Mouse (Mus musculus) cerebellum, postnatal 14 days (tissue): ENCODE measurements at regions not wholly inside any gene's neighbourhood (a gene's known extent, or its start where the extent isn't known, plus 50 kb on each side); places are given as distances from the start of the nearest gene placed in this dataset.

Experiments
- DNase-seq, 2 experiments: peaks; one replicate each; pipeline ENCODE4 v3.0.0; 2021; ENCODE audit warnings: mixed read lengths in 2 of 2

DNA sequence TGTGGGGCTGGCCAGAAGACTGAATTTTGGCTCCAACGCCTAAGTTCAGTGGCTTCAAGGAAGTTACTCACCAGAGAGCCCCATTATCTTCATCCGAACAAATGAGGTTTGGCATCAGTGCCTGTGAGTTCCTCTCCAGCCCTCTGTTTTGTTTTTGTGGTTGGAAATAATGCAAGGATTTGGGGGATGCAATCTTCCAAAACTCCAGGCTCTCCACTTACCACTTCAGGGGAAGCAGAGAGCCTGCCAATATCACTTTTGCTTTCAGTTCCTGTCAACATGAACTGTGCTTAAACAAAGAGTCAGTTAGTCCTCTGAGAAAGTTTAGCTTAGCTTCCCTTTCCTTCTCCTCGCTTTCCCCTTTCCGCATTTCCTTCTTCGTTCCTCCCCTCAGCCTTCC, 189.4 kb upstream of the Hmga2 start:
- DNase-seq = no peak

DNA sequence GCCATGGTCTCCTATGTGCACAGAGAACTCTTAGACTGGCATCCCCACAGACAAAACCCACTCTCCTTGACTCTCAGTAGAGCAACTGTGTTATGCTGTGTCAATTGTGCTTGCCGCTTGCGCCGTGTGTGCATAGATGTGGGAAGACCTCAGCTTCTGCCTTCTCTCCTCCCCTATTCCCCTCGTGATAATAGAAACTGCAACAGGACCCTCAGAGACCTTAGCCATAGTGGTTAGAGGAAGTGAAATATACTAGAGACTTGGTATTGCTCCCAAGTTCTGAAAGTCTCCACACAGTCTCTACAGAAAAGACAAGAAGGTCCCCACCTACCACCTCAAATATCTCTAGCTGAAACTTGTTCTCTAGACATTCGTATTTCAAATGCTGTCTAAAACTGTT, 188.2 kb upstream of the Hmga2 start:
- no peak for DNase-seq

DNA sequence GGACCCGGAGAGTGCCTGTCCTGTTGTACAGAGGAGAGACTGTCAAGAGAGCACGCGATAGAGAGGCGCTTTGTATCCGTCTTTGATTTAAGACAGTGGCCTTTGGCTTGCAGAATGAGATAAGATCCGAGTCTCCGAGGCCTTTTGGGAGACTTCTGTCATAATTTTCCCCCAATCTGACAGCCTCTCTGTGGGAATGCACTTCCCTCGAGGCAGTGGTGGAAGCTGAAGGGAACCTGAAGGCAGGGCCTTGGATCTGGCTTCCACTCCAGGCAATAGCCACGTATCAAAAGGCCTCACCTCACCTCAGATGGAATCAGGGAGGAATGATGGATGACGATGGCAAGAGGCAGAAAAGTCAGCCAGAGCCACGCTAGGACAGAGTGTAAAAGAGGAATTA, 187.1 kb upstream of the Hmga2 start:
- DNase-seq = no peak

DNA sequence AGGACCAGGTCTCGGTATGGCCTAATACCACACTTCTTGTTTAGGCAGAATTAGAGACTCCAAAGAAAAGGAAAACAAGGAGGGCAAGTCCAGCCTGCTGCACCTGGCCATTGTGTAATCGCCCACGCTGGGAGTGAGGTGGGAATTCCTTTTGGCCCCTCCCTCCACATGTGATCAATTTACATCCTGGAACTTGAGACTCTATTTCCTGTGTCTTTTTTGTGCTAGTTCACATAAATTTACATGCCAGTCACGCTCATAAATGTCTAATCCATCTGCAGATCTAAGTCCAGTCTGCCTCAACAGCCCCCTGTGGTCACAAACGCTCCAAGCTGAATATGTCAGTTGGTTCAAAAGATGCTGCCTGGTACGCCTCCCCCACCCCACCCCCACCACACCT, 184.2 kb upstream of the Hmga2 start:
- no peak for DNase-seq

DNA sequence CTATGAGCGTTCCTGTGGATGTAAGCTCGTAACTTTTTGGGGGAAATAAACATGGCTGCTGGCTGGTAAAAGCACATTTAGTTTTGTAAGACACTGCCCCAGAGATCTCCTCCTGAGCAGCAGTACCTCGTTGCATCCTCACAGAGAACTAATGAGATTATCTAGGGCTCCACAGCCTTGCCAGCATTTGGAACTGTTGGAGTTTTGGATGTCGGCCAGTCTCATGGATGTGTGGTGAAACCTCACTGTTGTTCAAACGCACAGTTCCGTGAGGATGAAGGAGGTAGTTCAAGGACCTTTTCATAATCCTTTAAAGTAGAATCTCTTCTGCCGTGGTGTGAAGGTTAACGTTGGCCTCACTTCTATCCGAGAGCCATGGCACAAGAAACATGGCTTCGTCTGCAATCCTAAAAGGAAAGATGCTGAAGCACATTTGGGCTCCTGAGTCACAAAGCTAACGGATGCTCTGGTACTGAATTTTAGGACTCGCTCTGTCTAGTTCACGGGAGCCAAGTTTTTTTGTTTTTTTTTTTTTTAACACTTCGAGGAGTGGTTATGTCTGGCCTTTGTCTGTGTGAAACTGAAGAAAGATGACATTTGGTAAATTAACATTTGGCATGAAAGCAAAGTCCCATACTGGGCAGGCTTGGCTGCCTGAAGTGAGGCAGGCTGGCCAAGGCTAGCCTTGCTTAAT, 179.1 kb upstream of the Hmga2 start:
- peak; percentile 83 for DNase-seq

DNA sequence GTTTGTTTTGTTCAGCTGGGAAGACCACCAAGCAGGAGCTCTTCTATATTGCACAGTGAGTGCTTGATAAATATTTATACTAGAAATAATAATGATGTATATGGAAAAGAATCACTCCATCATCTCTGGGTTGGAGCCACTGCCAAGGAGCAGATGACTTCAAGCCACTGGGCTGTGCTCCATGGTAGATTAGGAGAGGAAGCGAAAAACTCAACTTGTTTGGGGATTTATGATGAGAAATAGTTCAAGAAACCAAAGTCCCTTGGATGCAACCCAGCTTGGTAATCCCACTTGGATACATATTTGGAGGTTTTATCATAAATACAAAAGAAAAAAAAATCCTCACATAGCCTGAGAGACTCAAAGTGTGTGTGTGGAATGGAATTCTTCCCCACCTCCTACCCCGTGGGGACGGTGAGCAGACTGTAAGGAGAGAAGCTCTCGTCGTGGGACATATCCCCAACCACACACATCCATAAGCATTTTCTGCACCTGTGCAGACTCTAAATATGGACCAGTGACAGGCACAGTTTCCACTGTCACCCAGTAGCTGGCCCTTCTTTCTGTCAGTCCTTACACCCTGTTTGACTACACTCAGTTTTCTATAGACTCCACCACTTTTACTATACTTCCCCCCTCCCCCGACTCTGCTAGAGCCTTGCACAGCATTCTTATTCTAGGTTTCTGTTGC, 176.4 kb upstream of the Hmga2 start:
- DNase-seq = no peak

DNA sequence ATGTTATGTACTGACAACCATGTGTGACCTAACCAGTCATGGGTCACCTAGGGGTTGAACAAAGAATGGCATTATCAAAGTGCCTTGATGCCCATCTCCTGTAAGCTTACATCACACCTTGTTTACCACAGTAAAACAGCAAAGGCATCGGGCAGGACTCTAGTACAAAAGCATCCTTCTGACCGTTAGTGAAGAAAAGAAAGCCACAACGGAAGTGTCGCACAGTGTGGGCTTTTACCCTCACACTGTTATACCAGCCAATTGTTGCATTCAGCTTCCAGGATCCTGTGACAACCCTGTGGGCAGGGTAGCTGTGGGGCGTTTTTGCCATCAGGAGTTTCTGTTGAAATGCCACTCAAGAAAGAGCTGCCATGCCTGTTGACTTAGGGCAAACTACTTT, 175.6 kb upstream of the Hmga2 start:
- DNase-seq = no peak

DNA sequence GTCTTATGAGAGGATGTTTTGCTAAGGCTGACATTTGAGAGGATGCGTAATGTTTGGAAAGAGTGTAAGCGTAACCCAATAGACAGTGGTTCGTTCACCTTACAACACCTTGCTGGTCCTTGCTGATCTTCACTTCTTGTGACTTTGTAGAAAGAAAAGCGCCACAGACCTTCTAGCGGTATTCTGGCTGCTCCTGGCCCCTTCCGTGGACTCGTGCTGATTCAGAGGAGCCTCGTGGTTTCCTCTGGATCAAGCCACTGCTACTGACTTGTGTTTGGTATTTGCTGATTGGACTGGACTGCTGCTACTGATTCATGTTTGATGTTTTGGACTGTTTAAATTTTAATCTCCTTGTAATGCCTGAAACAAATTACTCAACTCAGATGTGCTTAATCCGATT, 174.1 kb upstream of the Hmga2 start:
- DNase-seq = no peak

DNA sequence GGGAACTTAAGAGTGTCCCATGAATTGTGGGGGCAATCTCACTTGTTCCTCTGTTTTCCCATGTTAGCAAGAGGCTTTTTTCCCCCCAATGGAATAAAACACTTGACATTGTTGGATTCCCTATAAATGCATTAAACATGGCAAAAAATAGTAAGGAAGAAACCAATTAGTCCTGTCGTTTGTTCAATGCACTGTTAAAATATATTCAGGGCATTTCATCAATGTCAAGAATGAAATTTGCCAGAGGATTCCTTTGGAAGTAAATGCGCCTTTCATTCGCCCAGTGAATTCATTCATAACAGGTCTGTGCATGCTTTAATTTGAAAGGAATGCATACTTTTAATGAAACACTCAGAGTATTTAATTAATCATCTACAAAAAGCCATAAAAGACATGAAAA, 172.5 kb upstream of the Hmga2 start:
- no peak for DNase-seq

DNA sequence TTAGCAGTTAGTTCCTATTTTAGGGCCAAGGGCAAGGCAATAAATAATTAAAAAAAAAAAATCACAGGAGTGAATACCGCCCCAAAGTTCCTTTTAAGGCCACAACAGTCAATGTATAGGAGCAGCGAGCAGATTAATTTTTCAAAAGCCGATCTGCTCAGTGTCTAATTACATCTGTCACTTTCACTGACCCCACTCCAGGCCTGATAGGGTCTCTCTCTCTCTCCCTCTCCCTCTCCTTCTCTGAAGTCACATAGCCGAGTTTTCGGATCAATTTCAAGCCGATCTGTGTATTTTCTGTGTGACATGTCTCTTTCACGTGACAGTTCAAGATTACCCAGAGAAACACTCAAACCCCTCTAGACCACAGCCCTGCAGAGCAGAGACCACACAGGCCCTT, 171.8 kb upstream of the Hmga2 start:
- no peak for DNase-seq

DNA sequence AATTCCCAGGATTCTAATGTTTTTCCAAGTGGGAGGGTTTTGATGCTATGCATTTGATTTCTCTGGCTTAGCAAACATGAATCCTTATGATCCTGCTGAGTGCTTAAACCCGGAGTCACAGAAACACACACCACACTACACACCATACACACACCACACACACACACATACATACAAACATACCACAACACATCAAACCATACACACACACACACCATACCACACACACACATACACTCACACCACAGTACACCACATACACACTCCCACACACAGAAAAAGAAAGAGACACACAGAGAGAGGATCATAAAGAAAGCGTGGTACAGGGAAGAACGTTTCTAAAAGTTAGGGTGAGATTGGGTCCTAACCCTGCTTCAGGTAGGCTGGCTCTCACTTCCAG, 171.1 kb upstream of the Hmga2 start:
- DNase-seq = no peak

DNA sequence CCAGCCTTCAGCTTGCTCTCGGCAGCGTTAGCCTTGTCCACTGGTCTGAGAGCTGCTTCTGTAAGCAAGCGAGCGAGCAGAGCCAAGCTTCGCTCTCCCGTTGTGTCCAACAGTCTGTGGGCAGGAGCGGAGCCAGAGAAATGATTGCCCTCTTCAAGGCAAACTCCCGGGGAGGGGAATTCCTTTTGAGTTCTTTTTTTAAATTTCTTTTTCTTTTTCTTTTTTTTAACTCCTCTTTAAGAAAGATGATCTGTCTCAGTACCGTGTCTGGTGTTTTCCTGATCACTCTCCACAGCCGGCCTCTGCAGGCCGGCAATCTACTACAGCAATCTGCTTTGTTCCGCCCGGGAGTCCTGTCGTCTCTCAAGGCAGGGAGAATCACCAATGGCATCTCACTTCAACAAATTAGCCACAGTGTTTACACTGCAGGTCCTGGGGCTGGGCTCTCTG, 170.6 kb upstream of the Hmga2 start:
- DNase-seq = peak; percentile 75 to 77

DNA sequence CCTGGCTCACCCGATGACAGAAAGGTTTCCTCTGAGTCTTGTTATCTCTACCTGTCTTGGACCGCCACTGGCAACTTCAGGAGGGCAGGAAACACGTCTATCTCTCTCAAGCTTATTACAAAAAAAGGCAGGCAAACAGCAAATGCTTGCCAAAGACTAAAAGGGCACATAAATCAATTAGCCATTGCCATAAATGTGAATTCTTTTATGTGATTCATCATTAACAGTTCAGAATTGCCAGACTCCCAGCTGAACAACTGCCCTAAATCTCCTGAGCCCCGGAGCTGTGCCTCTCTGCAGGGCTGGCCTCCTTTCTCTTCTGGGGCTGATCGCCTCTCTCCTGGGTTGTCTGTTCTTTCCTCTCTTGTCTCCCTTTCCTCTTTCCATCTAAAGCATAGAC, 164.6 kb upstream of the Hmga2 start:
- DNase-seq = no peak

DNA sequence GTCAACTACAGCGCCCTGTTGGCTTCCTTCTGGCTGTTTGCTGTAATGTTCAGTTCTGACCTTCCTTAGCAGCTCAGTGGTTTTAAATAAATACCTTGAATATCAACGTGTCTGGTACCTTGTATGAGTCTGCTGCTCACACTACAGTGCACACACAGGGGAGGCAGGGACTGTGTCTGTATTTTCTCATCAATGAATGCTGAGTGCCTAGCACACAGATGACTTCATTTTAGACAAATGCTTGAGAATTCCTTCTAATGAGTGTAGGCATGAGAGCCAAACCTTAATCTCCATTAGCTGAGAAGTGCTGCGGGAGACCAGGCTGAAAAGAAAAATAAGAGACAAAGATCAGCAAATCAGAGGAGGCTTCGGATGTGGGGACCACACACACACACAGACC, 162.0 kb upstream of the Hmga2 start:
- no peak for DNase-seq

DNA sequence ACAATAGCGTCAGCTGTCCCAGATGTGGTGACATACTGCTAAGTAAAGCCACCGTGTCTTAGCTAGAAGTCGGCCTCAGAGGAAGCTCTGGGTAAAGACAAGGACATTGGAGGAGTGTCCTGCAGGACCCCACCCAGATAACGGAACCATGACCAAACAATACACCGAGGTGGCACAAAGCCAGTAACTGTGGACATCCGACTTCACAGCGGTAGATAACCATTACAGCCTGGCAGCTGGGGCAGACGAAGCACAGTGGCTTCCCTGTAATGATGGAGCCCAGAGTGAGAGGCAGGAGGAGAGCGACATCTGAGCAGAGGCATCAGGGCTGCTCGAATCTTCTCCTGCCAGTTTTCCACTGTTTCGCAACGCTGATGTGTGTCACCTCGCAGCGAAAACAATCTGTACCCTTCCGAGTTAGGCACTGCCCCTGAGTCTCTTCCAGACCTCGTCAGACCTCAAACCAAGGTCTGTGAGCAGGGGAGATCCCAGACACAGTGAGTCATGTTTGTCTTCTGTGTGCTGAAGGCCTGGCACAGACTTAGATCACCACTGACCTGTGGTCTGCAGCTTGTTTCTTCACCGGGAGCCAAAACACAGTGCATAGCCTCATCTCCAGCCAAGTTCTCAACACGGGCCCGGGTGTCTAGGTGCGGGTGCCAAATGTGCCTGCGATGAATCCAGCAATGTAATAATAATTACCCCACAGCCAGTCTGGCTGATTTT, 159.7 kb upstream of the Hmga2 start:
- DNase-seq = peak; percentile 80 to 92

DNA sequence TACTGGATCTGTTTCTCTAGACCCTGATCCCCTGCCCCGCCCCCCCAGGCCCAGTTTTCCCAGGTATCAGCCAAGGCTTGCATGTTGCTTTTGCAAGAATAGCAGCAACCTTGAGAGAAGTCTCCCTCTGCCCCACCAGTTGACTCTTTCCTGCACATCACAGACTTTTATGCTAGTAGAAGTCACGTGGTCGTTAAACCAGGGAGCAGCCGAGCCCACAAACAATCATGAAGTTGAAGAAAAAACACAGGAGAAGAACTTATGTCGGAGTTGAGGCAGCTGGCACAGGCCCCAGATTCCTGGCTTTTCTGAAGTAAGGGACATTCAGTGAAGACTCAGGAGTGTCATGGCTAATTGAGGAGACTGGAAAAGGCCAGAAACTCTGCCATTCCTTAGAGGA, 158.9 kb upstream of the Hmga2 start:
- peak in 1 of 2 experiments; percentile 17 for DNase-seq

DNA sequence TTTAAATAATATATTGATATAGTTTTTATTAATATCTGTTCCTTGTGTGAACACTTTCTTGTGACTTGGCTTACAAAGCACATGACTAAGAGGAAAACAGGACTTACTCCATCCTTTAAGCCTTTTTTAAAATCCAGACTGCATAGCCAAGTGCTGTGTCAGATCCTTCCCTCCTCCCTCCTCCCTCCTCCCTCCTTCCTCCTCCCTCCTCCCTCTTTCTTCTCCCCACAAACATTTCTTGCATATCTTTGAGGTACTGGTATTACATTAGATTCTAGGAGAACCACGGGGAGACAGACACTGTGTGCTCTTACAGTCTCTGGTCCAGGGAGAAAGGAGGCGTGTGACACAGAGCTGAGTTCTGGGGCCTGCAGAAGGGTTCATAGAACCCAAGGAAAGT, 155.8 kb upstream of the Hmga2 start:
- DNase-seq = no peak

DNA sequence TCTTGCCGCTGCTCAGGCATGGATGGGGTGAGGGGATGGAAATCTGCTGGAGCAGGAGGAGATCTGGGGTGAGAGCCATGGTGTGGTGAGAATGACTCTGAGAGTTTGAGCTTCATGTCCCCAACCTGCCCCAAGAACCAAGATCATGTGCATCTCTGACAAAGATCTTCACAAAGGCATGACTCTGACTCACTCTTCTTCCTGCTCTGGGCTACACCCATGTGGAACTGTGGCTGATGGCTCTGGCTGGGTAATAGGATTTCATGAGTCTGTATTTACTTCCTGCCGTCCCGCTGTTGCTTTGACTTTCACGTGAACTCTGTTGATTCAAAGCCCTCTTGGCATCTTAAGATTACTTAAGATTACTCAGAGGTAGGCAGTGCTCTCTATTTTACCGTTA, 151.8 kb upstream of the Hmga2 start:
- no peak for DNase-seq

DNA sequence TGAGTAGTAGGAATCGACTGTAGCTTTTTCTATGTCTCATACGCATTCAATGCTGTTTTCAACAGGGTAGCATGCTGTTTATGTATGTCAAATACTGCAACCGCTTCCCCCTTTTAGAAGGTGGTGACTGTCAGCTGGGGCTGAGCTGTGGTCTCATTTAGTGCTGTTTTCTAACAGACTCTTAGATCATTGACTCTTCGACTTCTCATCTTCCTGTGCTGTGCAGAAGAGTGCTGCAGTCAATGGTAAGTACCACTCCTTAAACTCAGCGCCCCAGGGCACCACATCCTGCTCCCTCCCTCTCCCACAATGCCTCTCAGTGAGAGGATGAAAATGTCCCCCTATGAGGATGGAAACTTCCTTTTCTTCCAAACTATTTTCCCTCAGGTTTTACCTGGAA, 149.2 kb upstream of the Hmga2 start:
- no peak for DNase-seq

DNA sequence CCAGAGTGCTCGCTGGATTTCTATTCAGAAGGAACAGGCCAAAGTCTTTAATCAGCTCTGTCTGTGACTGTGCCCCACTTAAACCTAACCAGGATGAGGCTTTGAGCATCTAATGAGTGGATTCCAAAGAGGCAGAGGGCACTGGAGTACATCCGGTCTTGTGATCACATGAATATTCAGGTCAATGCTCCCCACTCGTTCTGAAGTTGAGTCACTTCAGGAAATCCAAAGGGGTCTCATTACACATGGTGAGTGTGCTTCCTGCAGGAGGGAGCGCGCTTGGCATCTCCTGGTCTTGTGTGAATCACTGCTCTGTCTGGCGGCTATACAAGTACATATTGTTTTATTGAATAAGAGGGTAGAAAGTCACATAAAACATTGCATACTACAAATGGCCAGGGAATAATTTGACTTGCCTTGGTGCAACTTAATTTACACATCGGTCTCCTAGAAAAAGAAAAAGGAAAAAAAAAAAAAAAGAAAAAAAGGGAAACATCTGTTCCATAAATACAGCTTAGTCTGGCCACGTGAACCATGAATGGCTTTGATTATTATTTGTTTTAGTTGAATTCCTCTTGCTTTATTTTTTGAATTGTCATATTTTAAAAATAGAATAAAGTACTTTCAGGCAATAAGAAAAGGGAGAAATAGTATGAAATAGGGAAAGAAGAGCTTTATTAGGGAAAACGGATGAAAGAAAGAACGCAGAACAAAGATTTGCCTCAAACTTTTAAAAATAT, 148.1 kb upstream of the Hmga2 start:
- no peak for DNase-seq

DNA sequence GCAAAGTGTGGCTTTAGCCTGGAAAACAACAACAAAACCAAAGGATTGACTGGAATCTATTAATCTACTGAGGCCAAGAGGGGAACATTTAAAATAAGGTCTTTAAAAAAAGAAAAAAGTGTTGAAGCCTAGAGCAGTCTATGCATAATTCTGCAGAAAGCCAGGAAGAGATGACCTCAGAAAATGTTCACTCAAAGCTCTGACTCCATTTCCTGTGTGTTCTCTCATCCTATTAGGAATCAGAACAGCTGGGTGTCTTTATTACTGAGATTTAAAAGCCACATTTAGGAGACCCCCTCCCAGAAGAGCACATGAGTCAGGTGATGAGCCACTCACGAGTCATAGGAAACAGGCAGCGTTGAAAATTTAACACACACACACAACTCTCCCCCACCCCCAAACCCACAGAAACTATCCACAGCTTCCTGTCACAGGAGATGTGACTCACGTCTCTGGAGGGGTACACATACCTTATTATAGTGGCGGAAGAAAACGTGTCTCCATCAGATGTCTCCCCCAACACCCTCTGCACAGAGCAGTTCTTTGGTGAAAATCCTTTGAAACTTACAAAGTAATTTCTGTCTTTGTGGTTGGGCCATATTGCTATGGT, 140.2 kb upstream of the Hmga2 start:
- no peak for DNase-seq

DNA sequence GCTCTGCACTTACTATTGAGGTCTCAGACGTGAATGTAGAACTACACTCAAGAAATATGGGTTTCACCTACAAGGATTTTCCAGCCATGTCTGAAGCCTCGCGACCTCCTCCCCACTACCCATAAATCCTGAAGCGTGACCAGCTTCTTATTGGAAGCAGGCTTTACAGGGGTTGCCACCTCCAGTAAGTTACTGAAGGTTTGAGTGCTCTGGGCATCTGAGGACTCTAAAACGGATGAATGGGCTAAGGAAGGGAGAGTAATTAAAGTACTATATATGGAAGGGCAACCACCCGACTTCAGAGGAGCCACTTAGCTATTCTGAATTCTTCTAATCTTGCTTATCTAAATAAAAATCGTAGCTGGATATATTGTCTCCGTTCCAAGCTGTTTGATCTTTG, 136.1 kb upstream of the Hmga2 start:
- DNase-seq = no peak

DNA sequence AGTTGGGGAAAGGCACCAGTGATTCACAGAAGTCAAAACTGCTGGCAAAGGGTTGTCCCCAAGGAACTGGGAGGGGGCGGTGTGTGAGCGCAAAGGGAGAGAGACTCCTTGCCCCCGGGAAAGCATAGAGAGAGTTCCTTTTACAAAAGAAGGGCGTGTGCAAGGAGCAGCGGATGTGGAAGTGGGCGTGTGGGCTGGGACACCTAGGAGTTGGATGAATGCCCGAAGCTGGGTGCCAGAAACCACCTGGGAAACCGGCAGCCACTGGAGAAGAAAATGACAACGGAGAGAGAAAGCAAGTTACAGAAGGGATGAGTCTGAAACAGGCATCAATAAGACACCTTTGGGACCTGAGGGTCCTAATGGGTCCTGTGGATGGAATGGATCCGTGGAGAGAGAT, 133.8 kb upstream of the Hmga2 start:
- no peak for DNase-seq
